Mouse (Mus musculus): ENCODE data around the gene Map1lc3b. TPM values are rescaled to one million over a fixed set of nuclear protein-coding genes. Genes with fewer than 3 reads are reported as not detected.
A peak's percentile ranks its signal among the peaks of the same experiment; 100 is the strongest.
"Not testable (repeated sequence)": the region's sequence is repeated elsewhere in the genome, so short reads cannot be mapped to it uniquely, and the experiment has no call there.

The Map1lc3b gene
- total and polyA plus RNA-seq, 3 experiments = 145 to 183 (median 169) TPM

DNA sequence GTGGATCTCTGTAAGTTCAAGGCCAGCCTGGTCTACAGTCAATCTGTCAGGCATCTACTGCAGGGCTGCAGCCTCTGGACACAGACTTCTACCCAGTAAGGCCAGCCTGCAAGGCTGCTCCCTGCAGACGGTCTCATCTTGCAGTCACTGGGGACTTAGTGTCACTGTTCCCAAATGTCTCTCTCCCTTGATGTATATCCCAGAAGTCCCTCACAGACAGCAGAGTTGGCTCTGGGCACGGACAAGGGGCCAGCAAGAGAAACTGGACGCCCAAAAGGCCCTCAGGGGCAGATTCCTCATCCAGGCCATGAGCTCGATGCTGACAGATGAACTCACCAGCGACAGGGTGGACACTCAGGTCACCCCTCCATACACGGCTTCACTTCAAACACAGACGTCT, 18.0 kb upstream of the Map1lc3b start:
- DNase-seq = no peak

DNA sequence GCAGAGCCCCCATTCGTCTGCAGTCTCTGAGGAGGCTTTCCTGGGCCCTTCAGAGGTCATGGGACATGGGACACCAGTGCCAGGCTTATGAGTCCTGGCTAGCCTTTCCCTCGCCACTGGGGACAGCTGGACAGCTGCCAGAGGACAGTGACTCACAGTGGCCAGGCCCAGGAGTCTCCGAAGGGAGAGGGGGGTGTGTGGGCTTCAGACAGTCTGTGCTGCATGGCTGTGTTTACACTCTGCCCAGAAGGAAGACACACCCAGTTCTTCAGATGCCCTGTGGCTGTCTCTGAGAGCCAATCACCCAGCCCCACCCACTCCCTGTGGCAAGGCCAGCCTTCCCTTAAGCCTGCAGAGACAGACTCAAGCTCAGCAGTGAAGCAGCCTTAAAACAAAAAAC, 16.9 kb upstream of the Map1lc3b start:
- DNase-seq = peak; percentile 93

DNA sequence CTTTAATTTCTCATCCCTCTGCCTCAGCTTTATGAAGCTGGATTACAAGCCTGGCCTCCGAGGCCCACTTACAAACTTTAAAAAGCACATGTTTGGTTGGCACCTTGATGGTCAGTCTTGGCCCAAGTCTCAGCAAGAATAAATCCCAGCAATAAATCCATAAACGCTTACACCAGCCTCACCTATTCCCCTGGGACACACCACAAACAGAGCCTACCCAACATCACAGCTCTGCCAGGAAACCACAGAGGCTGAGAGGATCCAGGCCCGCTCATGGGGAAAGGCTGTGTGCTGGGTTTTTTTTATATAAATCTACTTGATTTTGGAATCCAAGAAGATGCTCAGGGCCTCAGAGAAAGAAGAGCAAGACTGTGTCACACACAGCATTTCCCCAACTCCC, 14.5 kb upstream of the Map1lc3b start:
- no peak for DNase-seq

DNA sequence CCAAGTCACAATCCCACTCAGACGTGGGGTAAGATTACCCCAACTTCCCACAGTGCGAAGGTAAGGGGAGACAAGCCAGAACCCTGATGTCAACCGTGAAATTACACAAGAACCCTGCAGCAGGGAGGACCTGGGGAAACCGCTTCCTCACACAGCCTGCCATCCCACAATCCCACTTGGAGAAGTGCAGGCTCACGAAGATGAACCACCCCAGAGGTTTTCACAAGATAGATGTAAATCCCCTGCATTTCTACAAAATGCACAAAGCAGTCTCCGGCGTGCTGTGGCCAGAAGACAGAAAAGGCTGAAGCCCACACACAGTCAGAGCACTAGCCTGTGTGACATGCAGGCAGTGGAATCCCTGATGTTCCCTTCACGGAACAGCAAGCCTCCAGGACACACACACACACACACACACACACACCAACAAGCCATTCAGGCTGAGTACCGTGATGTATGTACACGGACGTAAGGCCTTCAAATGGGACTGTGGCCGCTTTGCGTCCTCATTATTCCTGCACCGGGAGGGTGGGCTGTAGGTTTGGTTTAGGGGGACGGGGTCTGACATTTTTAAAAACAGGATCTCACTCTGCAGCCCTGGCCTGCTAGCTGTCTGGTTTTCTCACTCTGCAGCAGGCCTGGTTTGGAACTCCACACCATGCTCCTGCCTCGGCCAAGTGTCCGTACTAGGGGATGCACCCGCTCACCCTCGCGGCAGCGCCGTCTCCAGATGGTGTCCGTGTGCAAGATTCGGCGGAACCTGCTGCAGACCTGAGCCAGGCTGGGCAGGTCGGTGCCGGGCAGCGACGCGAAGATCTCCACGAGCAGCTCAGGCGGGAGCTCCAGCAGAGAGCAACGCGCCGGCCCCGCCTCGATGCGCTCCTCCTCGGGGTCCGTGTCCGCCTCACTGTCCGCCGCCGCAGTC, 12.1 kb upstream of the Map1lc3b start:
- DNase-seq = peak; percentile 26

DNA sequence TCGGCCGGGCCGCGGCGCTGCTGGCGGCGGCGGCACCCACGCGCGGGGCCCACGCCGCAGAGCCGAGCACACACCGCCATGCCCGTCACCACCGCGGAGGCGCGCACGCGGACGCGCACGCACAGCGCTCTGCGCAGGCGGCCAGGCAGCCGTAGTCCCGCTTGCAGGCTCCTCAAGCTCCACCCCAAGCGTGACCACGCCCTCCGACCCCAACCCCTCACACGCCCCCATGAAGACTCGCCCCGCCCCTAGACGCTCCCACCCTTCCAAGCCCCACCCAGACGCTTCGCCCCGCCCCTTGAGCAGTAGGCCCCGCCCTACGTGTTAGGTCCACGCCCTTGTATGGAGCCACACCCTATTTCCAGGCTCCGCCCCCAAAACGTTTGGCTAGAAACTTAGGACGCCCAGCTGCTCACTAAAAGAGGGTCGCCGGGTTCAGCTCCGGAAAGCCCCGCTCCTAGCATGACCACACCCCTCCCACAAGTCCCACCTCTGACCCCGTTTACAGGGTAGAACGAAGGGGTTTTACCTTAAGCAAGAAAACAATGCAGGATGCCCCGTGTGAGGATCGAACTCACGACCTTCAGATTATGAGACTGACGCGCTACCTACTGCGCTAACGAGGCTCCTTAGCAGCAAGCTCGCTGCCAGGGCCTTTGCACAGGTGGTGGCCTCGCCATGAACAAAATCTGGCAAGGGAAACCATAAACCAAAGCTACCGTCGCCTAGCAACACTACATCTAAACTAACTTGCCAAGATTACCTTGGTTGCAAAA, 11.3 kb upstream of the Map1lc3b start, which contains the start of gene Fbxo31:
Fbxo31 (minus strand) TSS at position 131 of the 776 bp plus-strand sequence.
- peak; percentile 95 for DNase-seq

DNA sequence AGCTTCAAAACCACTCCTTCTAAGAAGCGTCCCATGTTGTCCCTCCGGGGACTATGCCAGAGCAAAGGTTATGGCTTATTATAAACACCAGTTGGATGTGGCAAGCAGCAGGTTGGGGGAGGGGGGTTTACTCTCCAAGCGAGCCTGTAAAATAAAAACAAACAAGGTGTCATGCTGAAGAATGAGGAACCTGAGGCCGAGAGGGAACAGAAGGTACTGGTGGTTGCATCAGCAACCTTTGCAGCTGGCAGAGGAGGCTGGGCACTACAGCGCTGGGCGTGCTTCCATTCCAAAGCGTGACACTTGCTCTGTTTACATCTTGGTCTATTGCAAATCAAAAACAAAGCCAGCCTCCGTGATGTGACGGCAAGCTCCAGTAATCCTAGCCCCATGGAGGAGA, 9.7 kb upstream of the Map1lc3b start:
- DNase-seq = no peak

DNA sequence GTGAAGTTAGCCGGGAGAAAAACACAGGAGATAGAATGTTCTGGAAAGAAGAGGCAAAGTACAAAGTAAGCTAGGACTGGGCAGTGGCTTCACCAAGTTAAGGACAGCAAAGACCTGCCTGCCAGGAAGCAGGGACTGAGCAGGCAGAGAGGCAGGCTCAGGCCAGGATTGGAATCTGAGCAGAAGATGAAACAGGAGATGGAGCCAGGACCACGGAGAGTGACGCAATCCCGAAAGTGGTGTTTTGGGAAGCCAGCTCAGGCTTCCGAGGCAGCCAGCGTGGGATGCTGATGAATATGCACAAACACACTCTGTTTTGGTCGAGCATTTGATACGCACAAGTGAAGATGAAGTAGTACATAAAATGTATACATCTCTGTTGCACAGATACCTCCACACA, 6.5 kb upstream of the Map1lc3b start:
- DNase-seq = peak; percentile 50

DNA sequence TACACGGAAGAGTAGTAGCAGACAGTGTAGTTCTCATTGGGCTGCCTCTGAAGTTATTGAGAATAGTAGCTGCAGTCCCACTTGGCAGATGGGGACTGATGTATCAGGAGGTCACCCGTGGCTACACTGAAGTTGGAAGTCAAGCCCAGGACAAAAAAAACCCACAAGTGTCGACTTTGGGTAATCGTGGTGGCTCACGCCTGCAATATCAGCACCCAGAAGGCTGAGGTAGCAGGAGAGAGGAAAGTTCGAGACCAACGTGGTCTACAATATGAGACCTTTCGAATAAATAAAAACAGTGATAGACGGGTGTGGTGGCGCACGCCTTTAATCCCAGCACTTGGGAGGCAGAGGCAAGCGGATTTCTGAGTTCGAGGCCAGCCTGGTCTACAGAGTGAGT, 5.4 kb upstream of the Map1lc3b start:
- no peak for DNase-seq

DNA sequence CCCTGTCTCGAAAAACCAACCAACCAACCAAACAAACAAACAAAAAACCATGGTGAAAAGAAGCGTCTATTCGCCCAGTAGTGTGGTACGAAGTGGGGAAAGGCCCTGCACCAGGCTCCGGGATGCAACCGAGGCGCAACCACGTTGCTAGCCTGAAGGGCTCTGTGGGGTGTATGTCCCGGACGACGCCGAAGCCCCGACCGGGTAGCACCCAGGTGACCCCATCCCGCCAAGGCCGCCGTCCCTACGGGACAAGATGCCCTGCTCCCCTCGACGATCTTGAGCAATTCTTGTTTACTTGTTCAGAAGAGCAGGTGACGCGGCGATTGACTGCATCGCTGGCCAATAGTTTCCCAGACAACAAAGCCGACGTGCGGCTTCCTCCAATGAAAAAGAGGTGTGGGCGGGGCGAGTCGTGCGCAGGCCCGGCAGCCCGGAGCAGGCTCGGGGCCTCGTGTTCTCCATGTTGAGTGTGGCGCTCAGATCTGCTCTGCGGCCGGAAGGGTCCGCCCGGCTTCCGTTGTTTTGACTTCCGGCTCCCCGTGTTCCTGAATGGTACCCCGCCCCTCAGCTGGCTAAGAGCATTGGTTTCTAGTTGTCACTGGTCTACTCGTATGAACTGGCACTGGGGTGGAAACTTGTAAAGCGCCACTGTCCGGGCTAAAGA, 4.9 kb upstream of the Map1lc3b start:
- DNase-seq = peak; percentile 100

DNA sequence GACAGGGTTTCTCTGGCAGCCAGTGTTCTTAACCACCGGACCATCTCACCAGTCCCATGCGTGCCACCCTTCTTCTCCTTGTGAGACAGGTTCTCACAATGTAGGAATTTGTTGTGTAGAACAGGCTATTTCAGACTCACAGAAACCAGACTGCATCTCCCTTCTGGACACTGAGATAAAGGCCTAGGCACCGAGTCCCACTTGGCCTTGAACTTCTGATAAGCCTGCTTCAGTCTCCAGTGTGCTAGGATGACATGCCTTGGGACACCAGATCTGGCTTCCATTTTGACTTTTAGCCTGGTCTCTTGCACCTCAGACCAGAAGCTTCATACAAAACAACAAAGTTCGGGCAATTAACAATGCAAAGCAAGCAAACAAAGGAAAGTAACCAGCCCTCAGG, 1.4 kb upstream of the Map1lc3b start:
- no peak for DNase-seq

DNA sequence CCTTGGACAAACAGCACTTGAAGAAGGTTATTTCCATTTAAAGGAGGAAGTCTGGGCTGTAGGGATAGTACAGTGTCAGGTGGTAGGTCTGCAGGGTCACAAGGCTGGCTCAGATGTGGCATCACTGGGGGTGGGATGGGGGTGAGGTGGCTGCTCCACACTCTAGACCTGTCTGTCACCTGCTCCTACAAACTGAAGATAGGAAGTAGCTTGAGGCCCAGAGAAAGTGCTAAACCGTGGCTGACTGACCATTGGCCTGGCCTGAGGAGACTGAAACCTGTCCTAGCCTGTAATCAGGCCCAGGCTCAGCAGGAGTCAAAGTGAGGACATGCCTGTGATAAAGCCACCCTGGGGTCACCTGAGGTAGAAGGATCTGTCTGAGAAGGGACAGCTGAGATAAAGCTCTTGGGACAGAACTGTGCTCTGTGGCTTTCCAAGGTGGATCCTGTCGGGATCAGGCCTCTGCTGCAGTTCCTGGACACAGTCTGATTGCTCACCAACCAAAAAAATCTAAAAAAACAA, 895 bp upstream of the Map1lc3b start:
- DNase-seq = no peak

DNA sequence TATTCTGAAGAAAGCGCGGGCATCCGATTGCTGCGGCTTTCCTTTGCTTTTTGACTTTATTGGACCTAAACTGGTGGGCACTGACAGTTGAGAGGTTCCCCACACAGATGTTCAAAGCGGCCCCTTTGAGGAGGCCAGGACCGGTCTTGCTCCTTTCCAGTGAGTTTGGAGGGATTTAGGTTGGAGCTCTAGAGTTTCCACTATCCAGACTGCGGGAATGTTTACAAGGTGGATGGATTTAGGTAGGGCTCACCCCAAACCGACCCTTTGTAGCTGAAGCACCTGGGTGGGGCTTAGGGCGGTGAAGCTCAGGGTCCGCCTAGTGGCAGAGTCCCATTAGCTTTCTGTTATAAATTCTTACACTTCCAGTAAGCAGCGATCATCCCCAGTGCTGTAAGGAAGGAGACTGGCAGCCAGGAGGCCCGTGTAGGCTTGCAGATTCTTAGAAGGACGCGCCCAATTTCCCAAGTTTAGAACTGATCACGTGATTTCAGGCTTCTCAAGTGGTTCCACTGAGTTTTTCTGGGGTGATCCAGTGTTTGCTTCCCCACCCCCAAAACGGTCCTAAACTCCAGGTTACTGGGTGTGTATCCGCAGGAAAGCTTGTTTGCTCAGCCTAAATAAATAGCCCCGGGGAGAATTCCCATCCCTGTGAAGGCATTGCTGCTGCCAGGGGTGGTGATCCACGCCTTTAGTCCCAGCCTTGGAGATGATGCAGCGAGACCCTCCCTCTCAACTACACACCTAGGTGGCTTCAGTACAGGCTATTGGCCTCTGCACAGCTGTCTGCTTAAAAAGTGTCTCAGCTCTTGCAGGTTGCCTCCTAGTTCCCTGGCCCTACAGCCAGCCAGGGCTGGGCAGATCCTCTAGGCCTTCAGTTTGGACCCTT, 1.3 kb downstream of the Map1lc3b start:
- peak; percentile 45 for DNase-seq

DNA sequence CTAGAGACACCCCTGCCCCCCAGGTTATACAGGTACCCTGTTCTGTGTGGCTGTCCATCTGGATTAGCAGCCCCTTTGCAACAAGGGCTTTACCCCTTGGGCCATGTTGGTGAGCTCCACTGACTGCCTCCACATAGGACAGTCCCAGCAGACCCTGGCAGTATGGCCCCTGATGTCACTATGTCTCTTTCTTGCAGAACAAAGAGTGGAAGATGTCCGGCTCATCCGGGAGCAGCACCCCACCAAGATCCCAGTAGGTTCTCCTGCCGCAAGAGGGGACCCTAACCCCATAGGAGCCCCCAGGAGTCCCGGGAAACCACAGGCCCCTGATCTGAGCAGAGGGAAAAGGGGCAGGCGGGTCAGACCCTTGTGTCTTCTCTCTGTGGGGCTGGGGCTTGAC, 3.1 kb downstream of the Map1lc3b start:
- no peak for DNase-seq

DNA sequence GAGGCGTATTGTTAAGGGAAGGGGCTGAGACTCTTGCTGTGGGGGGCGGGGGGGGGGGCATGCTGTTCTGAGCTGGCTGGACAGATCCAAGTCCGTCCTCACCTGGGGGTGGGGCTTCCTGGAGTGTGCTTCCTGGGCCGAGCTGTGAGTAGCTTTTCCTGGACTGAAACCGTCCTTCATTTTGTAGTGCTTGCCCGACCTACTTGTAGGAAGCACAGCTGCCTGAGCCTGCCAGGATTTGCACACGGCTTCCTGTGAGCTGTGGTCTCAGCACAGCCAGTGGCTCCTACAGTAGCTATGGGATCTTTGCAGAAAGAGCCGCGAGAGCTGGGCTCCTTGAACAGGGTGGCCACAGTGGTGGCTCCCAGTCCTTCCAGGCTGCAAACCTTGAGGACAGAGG, 3.8 kb downstream of the Map1lc3b start:
- peak; percentile 59 for DNase-seq

DNA sequence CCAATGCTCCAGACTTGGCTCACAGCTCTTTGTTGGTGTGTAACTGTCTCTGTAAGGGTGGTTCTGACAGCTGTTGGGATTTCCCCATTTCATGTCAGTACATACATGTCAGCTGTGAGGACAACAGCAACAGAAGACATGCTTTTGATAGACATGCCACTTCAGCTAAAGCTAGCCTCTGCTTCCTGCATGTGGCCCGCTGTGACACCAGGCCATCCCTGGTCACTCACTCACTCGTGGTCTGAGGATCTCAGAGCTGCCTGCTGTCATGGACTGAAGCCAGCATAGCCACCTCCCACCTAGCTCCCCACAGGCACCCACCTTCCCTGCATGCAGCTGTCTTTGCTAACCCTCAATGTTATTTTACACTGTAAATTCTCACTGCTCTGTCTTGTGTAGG, 7.3 kb downstream of the Map1lc3b start:
- DNase-seq = not testable (repeated sequence)

DNA sequence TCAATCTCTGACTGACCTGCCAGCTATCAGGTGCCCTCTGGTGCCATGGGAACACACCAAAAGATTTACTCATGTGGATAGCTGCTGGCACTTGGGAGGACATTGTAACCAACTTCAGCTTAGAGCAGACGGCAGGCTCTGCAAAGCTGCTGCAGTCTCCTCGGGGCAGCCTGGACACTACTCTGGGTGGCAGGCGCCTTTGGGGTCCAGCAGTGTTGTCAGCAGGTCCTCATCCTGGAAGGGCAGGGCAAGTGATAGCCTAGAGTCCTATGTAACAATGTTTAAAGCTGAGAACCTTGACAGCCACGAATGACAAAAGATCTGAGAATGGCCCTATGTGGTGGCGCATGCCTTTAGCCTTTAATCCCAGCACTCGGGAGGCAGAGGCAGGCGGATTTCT, 8.0 kb downstream of the Map1lc3b start:
- no peak for DNase-seq

DNA sequence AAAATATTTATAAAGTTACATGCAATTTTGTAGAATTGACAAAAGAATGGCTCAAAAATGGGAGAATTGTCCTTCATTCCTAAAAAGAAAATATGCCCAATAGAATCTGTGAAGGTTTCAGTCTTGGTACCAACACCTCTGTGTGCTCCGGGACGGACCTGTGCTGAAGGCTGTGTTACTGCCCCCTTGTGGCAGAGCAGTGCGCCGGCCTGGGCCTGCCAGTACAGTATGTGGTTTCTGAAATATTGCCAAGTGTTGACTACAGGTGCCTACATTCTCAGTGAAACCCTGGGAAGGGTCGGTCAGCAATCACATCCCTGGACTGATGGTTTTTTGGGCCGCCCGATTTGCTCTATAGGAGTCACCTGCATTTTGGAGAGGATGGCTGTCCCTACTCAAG, 8.7 kb downstream of the Map1lc3b start:
- DNase-seq = peak; percentile 87

DNA sequence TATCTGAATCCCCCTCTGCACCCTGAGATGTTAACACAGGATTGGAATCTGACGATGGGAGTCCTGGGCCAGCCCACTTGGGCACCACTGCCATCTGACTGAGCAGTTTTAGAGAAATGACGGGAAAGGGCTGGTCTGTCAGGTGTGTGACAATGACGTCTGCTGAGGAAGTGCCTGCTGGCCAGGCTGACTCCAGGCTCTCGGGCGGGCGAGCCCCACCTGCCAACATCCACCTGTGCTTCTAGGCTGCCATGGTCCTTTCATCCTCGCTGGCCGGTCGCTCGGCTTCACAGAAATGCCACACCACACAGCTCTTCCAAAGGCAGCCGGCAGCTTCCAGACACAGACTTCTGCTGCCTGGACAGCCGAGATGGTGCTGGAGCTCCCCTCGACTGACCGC, 9.7 kb downstream of the Map1lc3b start:
- DNase-seq = no peak

DNA sequence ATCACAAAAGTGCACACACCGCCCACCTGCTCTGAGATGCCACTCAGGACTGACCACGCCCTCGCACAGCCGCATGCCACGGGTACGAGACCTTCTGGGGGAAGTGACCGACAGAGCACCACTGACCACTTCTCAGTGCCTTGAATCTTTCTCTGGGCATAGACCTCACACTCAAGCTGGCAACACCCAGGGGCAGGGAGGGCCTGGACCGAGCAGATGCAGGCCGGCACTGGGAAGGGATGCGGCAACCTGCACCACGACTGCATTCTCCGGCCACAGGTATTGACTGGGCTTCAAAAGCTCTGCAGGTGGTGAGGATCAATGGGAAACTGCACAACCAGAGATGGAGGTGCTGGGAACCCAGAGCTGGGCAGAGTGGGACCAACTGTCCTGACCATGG, 12.2 kb downstream of the Map1lc3b start:
- no peak for DNase-seq

DNA sequence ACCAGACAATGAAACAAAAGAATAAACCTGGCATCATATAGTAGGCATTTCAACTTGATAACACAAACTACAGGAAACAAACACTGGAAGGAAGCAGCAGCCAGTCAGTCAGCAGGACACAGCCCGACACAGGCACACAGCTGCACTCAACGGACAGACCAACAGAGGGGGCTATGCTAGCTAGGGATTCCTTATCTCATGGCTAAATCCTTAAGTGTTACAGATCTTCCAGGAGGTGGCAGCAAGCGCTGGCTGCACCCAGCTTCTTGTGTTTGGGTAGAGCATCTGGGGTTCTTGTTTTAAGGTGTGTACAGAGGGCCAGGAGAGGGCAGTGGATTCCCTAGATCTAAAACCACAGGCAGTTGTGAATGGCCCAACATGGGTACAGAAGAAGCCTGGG, 12.7 kb downstream of the Map1lc3b start:
- DNase-seq = peak; percentile 79

DNA sequence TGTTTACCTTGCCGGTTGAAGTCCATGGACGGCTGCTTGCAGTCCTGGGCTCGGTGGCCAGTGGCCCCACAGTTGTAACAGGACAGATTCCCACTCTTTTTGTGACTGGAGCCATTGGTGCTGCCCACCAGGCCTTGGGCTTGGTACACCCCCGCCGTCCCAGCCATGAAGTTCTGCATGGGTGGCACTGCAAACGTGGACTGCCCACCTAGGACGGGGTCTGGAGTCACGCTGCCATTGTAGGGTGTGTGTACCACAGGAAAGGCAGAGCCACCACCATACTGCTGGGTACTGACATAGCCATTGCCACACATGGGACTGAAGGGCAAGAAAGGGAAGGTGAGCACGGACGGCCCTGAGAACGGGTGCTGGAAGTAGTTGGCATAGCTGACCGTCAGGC, 13.6 kb downstream of the Map1lc3b start:
- no peak for DNase-seq
